ENCODE assay signal across 18 mouse cellular contexts in the genomic region with DNA sequence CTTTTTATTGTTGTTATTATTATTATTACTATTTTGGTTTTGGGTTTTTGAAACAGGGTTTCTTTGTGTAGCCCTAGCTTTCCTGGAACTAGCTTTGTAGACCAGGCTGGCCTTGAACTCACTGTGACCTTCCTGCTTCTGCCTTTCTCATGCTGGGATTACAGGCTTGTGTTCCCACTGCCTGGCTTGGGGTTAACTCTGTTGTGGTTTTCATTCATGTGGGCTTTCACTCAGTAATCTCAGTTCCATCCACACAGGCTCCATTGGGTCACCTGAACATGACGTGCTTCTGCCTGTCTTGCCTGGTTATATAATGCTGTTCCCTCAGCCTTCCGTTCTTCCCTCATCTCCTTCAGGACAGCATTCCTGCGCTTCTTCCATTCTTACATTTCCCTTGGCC.
DNase-seq lines count a peak whose midpoint lies in the region; ATAC-seq lines count a peak whose summit lies in the region.
"Had no signal": no experiment of that assay in that cellular context is flagged by ENCODE, and none has a peak within 500 bp of the region (broad histone marks: within the 10 kb centered on the region; RNA-seq: fewer than 3 reads in every experiment).

No protein-coding gene starts in this region.

- no peak overlapping the region for H3K4me3 ChIP-seq in liver, embryonic 15.5 days (replicated peaks)
- H3K4me3 ChIP-seq in liver, embryonic 11.5 days (ENCODE audit: low read depth, low read length) = no peak overlapping the region
- no peak overlapping the region for H3K4me3 ChIP-seq in embryonic facial prominence, embryonic 10.5 days
- H3K4me3 ChIP-seq in stomach, embryonic 15.5 days (replicated peaks) = no peak overlapping the region
- H3K4me3 ChIP-seq: limb, embryonic 13.5 days; midbrain, embryonic 13.5 days; myocyte; neural tube, embryonic 15.5 days had no signal

- DNase-seq in liver, embryonic 11.5 days (ENCODE audit: low spot score) = no peak
- DNase-seq in ES-CJ7 (ENCODE audit: low read depth, low spot score) = peak; percentile 19
- no peak for DNase-seq in embryonic facial prominence, embryonic 10.5 days (ENCODE audit: low spot score)
- DNase-seq in spleen, postnatal 10 days (ENCODE audit: low spot score in 2 of 2) = no peak
- DNase-seq in B cell, adult 2 months = no peak
- DNase-seq: adrenal gland, adult 8-10 months; cerebellum, adult 11-12 months; cerebellum, postnatal 25 days; gastrocnemius, postnatal 10 days; heart, adult 18-20 months; thymus, adult 2 months had no signal

- H3K36me3 ChIP-seq in liver, embryonic 15.5 days (replicated peaks) = no peaks in the 10 kb centered on the region
- no peaks in the 10 kb centered on the region for H3K36me3 ChIP-seq in liver, embryonic 11.5 days (ENCODE audit: control insufficient read depth, insufficient read depth, low read length)
- H3K36me3 ChIP-seq in embryonic facial prominence, embryonic 10.5 days (replicated peaks) = no peaks in the 10 kb centered on the region
- no peaks in the 10 kb centered on the region for H3K36me3 ChIP-seq in stomach, embryonic 15.5 days
- H3K36me3 ChIP-seq: limb, embryonic 13.5 days; midbrain, embryonic 13.5 days; neural tube, embryonic 15.5 days had no signal

- peak overlapping the region; percentile 64 for H3K27ac ChIP-seq in liver, embryonic 15.5 days (replicated peaks)
- H3K27ac ChIP-seq in liver, embryonic 11.5 days (ENCODE audit: low read depth, low read length) = no peak overlapping the region
- H3K27ac ChIP-seq in embryonic facial prominence, embryonic 10.5 days (replicated peaks) = 0 out of 2 replicates have a peak overlapping the region, but pooled peaks have one; percentile 1
- peak overlapping the region; percentile 1; the same call in 1 of the 2 replicates for H3K27ac ChIP-seq in stomach, embryonic 15.5 days
- H3K27ac ChIP-seq: midbrain, embryonic 13.5 days; neural tube, embryonic 15.5 days had no signal

- no peak for ATAC-seq in liver, embryonic 15.5 days (ENCODE audit: insufficient read depth)
- ATAC-seq in liver, embryonic 11.5 days (replicated peaks; ENCODE audit: low FRiP score) = no peak
- ATAC-seq in stomach, embryonic 15.5 days (ENCODE audit: insufficient read depth, low FRiP score, low read depth) = no peak
- ATAC-seq: midbrain, embryonic 13.5 days had no signal

- no peak overlapping the region for H3K4me2 ChIP-seq in liver, embryonic 15.5 days
- H3K4me2 ChIP-seq in liver, embryonic 11.5 days = no peak overlapping the region
- no peak overlapping the region for H3K4me2 ChIP-seq in stomach, embryonic 15.5 days
- H3K4me2 ChIP-seq: limb, embryonic 13.5 days; midbrain, embryonic 13.5 days; neural tube, embryonic 15.5 days had no signal

- H3K4me1 ChIP-seq in liver, embryonic 15.5 days (replicated peaks) = 0 out of 2 replicates have a peak, but pooled peaks cover 2% of the 10 kb centered on the region
- peaks cover 7% of the 10 kb centered on the region; the same call in 1 of the 2 replicates for H3K4me1 ChIP-seq in liver, embryonic 11.5 days (replicated peaks; ENCODE audit: control insufficient read depth, insufficient read depth, low read length)
- peaks cover 24% of the 10 kb centered on the region for H3K4me1 ChIP-seq in embryonic facial prominence, embryonic 10.5 days
- no peaks in the 10 kb centered on the region for H3K4me1 ChIP-seq in stomach, embryonic 15.5 days
- H3K4me1 ChIP-seq: midbrain, embryonic 13.5 days; neural tube, embryonic 15.5 days had no signal

- H3K9me3 ChIP-seq in liver, embryonic 15.5 days (replicated peaks) = no peaks in the 10 kb centered on the region
- H3K9me3 ChIP-seq in liver, embryonic 11.5 days (ENCODE audit: control insufficient read depth, low read length) = no peaks in the 10 kb centered on the region
- no peaks in the 10 kb centered on the region for H3K9me3 ChIP-seq in embryonic facial prominence, embryonic 10.5 days
- no peaks in the 10 kb centered on the region for H3K9me3 ChIP-seq in stomach, embryonic 15.5 days
- H3K9me3 ChIP-seq: limb, embryonic 13.5 days; midbrain, embryonic 13.5 days; neural tube, embryonic 15.5 days had no signal

- H3K27me3 ChIP-seq in liver, embryonic 15.5 days = no peaks in the 10 kb centered on the region
- H3K27me3 ChIP-seq in liver, embryonic 11.5 days (replicated peaks; ENCODE audit: control insufficient read depth, insufficient read depth, low read length) = no peaks in the 10 kb centered on the region
- H3K27me3 ChIP-seq in embryonic facial prominence, embryonic 10.5 days (replicated peaks; ENCODE audit: low read depth, poor library complexity, severe bottlenecking) = no peaks in the 10 kb centered on the region
- no peaks in the 10 kb centered on the region for H3K27me3 ChIP-seq in stomach, embryonic 15.5 days (replicated peaks)
- H3K27me3 ChIP-seq: CH12.LX; limb, embryonic 13.5 days; midbrain, embryonic 13.5 days; neural tube, embryonic 15.5 days had no signal

- H3K9ac ChIP-seq in liver, embryonic 15.5 days = no peak overlapping the region
- H3K9ac ChIP-seq in liver, embryonic 11.5 days (ENCODE audit: low read depth, low read length) = no peak overlapping the region
- no peak overlapping the region for H3K9ac ChIP-seq in stomach, embryonic 15.5 days
- H3K9ac ChIP-seq: limb, embryonic 13.5 days; midbrain, embryonic 13.5 days; neural tube, embryonic 15.5 days had no signal

- WGBS in liver, embryonic 15.5 days (ENCODE audit: insufficient replicate concordance) = 79% methylated on average over 3 of the region's 3 CpGs
- 88% methylated on average over 3 of the region's 3 CpGs for WGBS in liver, embryonic 11.5 days
- WGBS in embryonic facial prominence, embryonic 10.5 days = 86% methylated on average over 3 of the region's 3 CpGs
- 84% methylated on average over 3 of the region's 3 CpGs for WGBS in stomach, embryonic 15.5 days
